Mouse (Mus musculus) MEL (cell line): ENCODE data around the gene Nek8.
A peak's percentile ranks its signal among the peaks of the same experiment; 100 is the strongest.

Source experiments
- CTCF ChIP-seq, 3 experiments: IDR thresholded peaks in 2 of 3; conservative IDR thresholded peaks in 1 of 3; 2 replicates each; pipeline ENCODE4 v1.5.1; 2011 to 2012; ENCODE audit warnings: low read length in 3 of 3, low read depth in 2 of 3, mild to moderate bottlenecking in 2 of 3, improper control_type of control experiment in 1 of 3, inconsistent platforms in 1 of 3, mixed read lengths in 1 of 3, moderate library complexity in 1 of 3; ENCODE audit not compliant: control insufficient read depth in 1 of 3, insufficient read depth in 1 of 3, poor library complexity in 1 of 3, severe bottlenecking in 1 of 3
- EP300 ChIP-seq, 2 experiments: IDR thresholded peaks; 2 replicates each; pipeline ENCODE4 v1.6.1; 2011; ENCODE audit warnings: improper control_type of control experiment in 2 of 2, low read length in 2 of 2, low read depth in 1 of 2, mild to moderate bottlenecking in 1 of 2
- KAT2A ChIP-seq: conservative IDR thresholded peaks from 2 replicates; pipeline ENCODE4 v1.6.1; 2012; ENCODE audit warnings: low read depth, low read length, improper control_type of control experiment, inconsistent platforms
- MAX ChIP-seq: IDR thresholded peaks from 2 replicates; pipeline ENCODE4 v1.6.1; 2011; ENCODE audit warnings: low read length, improper control_type of control experiment
- POLR2AphosphoS2 ChIP-seq: IDR thresholded peaks from 2 replicates; pipeline ENCODE4 v1.6.1; 2011; ENCODE audit warnings: low read length, improper control_type of control experiment
- POLR2AphosphoS5 ChIP-seq: IDR thresholded peaks from 2 replicates; pipeline ENCODE4 v1.6.1; 2012; ENCODE audit warnings: low read depth, borderline replicate concordance, mild to moderate bottlenecking, inconsistent platforms, low read length, moderate library complexity, mixed read lengths
- TCF12 ChIP-seq: IDR thresholded peaks from 2 replicates; pipeline ENCODE4 v1.6.1; 2014; ENCODE audit warnings: low read depth, mild to moderate bottlenecking, inconsistent platforms, low read length, improper control_type of control experiment, moderate library complexity
- ZNF384 ChIP-seq: IDR thresholded peaks from 2 replicates; pipeline ENCODE4 v1.6.1; 2012; ENCODE audit warnings: low read depth, mild to moderate bottlenecking, inconsistent platforms, low read length, improper control_type of control experiment

DNA sequence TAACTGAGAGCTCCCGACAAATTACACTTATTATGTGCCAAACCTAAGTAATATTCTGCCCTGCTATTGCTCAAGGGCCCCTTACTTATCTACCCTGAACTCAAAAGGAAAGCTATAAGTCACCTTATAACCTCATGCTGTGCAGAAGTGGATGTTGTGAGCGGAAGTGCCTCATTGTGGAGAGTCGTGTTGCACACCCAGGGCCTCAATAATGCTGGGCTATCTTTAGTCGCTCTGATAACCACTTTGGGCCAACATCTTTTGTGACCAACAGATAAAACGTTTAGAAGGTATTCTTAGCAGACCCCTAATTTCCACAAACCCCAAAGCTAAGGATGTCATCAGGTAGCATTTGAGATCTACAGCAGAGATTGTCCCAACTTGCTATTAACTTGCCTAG, 35.8 kb downstream of the Nek8 start:
- TF ChIP-seq POLR2AphosphoS5 (no peak), POLR2AphosphoS2 (no peak), KAT2A (0 out of 2 replicates have a peak, but pooled peaks have one; percentile 25), CTCF (IDR thresholded peaks at IDR 0.05 in 2 of 3, conservative IDR thresholded peaks at IDR 0.05 in 1 of 3; ENCODE audit: control insufficient read depth in 1 of 3, insufficient read depth in 1 of 3, low read depth in 2 of 3, low read length in 3 of 3, poor library complexity in 1 of 3, severe bottlenecking in 1 of 3) (no peak), TCF12 (peak; percentile 82), ZNF384 (0 out of 2 replicates have a peak, but pooled peaks have one; percentile 16), EP300 (IDR thresholded peaks at IDR 0.05; ENCODE audit: low read depth in 1 of 2, low read length in 2 of 2) (peak; percentile 69 to 78), MAX (peak; percentile 74)
